Mouse (Mus musculus) left cerebral cortex, postnatal 4 days (tissue): ENCODE results near the gene Rasgrp1. TPM values are rescaled to one million over a fixed set of nuclear protein-coding genes. Genes with fewer than 3 reads are reported as not detected.

Experiments used
- DNase-seq: peaks from one replicate; pipeline ENCODE4 v3.0.0-alpha.2; 2022
- intact Hi-C: fragments of 180-260 bp; cut with DNase I; formaldehyde crosslinking; loops from one replicate; pipeline ENCODE4 v1.15.1; 2025
- total RNA-seq, 2 experiments: library from RNA; stranded (reverse); gene quantifications; 2 replicates each; pipeline ENCODE4 v1.2.3; 2021

The Rasgrp1 gene
- total RNA-seq, result 10 to 100 TPM; 30.3 to 35.2 TPM

DNA sequence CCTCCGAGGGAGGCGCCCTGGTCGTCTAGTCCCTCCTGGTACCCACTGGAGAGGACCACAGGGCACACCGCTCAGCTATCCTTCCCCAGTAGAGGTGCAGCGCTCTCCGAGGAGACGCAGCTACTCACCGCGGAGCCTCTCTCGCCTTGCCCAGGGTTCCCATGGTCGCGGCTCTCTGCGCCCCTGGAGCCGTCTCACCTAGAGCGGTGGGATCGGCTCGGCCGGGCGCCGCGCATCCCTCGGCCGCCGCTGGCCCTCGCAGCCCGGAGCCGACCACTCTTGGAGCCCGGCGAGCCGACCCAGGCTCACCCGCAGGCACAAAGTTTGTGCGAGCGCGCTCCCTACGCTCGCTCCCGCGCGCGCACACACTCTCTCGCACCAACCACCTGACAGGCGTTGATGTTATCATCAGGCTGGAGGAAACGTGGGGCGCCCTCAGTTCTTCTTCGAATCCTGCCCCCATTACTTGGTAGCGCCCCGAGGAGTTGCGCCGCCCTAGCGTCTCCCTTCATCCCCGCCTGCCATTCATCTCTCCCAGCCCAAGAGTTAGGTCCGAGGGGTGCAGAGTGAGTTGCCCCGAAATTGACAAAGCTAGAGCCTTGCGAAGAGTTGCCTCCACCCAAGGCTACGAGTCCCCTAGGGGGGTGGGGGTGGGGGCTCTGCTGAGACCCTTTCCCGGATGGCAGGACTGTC lies at the start of gene Rasgrp1:
Rasgrp1 (minus strand) TSS at position 455 of the 693 bp plus-strand sequence.
- peak; percentile 27 for DNase-seq
- intact Hi-C loops, result loop anchor here (10.0 kb wide), 1 partner anchor 72 kb away; no protein-coding TSS in a partner anchor

DNA sequence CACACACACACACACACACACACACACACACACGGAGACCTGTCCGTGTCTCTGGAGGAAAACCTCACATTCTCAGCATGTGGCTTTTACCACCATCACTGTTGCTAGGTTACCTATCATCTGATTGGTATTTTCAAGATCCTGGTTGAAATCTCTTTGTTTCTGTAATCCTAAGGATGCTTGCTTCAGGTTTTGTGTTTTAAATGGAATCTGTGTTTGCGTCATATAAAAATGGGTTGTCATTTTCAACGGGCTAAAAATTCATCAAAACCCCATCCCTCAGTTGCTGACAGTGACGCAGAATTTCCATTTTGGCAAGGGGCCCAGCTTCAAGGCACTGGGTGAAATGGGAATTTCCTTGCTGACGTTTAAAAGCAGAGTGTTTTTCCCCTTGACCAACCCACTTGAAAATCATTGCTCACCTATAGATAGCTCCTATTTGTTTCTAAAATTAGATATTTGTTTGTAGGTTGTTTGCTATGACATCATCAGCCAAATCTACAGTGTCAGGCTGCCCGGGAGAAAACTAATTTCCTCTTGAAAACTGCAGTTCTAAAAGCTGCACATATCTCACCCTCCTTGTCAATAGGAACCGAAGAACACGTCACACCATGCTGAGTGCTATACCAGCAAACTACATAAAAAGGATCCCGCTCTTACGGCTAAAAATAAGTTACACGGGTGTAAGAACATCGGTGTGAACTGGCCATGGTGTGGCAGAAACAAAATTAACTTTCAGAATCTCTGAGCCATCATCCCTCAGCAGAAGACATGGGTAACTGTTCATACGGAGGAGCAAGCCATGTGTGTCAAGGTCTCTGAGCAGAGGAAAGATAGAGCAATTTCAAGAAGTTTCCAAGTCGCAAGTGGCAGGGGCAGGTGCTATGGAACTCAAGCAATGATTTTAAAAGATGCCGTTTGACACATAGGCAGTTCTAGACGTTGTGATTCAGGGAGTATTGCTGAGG lies 47.4 kb upstream of the Rasgrp1 start:
- intact Hi-C loops, result no loop called here
- peak; percentile 34 for DNase-seq

DNA sequence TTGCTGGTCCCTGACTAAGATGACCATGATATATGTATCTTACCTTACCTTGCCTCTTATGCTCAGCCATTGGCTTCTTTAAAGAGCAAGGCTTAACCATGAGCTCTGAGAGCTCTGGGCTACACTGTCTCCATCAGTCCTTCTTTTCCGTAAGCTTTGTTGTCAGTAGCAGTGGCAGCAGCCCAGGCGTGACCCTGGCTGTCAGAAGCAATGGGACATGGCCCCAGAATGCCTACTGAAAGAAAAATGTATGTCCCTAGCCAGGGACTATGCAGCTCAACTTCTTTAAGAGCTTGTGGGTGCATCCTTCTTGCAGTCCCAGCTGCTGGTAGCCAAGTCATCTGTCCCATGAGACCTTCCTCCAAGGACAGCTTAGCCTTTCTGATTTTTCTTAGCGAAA lies 46.7 kb upstream of the Rasgrp1 start:
- intact Hi-C loops, result no loop called here

DNA sequence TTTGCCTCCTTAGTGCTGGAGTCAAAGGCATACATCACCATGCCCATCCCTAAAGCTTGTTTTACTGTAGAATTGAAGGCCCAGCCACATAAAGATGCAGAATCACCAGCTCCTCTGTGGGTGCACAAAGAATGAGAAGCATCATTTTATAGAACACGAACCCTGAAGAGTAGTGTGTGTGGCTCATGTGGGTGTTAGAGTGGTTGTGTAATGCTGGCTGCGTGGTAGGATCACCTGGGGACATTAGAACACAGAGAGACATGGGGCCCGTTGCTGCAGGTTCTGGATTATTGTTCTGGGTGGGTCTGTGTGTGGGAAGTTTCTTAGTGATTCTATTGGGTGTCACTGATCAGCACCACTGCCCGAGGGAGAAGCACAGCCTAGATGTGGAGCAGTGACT lies 45.3 kb upstream of the Rasgrp1 start:
- intact Hi-C loops, result no loop called here
- DNase-seq, result no peak

More for the DNA sequence above, 46.7 kb upstream of the Rasgrp1 start:
- DNase-seq, result no peak

DNA sequence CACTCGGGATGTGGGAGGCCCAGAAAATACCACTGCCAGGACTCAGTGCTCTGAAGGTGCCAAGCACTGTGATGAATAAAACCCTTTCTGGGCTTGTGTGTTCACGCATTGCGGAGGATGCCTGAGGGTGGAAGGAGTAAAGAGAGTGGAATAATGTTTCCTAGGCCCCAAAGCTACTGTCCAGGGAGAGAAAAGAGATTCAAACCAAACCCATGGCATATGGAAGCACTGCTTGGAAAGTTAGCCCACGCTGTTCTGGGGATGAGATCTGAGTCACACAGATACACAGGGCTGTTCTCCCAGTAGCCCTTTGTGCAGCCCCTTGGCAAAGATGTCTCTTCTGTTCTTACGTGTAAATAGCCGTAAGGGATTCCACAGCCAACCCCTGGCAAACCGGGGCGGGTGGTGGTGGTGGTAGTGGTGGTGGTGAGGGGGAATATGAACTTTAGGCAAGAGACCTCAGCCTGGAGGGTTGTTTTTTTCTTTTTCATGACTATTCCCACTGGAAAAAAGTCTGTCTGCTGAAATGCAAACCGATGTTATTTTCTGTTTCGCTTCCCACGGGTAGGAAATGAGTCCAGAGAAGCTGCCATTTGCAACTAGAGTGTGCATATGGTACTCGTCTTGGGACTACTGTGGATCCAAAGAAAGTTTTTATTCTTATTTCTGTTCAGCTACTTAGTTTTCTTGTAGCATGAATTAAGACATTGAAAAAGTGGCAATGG lies 44.3 kb upstream of the Rasgrp1 start:
- DNase-seq, result no peak
- intact Hi-C loops, result no loop called here

DNA sequence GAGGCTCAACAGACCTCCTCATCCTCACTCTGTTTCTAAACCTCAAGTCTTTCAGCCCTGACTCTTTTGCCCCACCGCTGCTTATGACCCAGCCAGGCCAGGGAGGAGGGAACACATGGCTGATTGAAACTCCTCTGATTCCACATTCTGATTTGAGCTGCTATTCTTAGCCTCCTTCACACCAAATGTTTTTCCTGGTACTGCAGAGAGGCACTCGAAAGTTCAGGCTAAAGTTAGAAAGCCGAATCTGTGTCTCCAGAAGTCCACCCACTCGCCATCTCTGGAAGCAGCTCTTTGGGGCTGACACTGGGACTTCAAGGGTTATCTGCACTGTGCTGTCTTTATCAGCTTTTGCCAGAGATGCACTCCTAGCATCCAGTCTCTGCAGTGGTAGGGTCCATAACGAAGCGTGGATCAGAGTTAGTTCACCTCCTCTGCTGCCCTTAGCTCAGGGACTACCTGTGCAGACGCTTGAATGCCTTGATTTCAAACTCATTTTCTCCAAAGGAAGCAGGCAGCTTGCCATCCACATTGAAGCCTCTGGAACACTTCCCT lies 43.3 kb upstream of the Rasgrp1 start:
- intact Hi-C loops, result no loop called here
- DNase-seq, result no peak

DNA sequence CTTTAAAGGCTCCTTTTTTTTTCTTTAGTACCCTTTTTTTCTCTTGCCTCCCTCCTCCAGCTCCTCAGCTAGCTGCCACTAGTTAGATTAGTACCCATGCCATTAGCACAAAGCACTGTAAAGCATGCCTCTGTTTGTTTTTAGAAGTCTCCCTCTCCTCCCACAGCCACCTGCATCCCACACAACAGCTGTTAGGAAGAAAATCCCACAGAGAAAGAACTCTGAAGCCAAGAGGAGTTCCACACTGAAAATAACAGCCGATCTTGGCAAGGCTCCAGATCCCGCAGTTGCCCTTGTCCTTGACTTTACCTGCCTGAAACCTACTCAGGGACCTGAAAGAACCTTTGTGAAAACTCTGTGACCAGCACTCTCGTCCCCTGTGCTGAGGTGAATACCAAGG lies 38.5 kb upstream of the Rasgrp1 start:
- peak; percentile 52 for DNase-seq
- intact Hi-C loops, result no loop called here

DNA sequence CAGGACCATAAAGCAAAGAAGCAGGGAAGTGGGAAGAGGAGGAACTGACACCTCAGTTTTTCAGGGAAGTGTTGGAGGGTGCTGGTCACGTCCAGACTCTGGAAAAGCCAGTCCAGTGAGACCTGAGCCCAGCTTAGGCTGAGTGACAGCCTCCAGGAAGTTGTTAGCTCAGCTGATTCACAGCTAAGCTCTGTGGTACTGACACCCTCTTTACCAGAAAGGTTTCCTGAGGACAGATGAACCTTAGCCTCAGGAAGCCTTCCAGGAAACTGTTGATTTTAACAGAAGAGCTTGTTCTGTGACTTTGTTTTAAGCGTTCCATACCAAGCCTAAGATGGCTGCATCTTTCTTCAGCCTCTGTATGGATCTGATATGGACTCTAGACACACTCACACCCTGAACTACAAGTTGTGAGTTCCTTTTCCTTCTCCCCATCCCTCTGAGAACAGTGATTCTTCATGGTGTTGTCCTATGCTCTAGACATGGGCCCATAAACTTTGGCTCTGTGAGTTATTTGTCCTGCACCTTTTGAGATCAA lies 31.6 kb upstream of the Rasgrp1 start:
- DNase-seq, result no peak
- intact Hi-C loops, result no loop called here

DNA sequence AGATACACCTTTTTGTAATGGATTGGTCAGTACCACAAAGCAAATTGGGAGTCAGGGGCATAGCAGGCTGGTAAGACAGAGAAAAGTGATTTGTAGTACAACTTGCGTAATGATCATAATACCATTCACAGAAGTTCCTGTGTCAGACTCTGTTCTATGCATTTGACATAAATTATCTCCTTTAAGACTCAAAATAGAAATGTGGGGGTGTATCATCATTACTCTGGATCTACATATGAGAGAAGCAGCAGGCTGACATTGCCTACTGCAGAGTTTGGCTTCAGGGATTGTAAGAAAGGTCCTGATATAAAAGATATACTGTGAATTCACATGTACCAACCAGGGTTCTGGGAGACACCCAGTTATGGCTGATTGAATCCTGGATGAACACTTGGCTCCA lies 28.9 kb upstream of the Rasgrp1 start:
- no peak for DNase-seq
- intact Hi-C loops, result no loop called here

DNA sequence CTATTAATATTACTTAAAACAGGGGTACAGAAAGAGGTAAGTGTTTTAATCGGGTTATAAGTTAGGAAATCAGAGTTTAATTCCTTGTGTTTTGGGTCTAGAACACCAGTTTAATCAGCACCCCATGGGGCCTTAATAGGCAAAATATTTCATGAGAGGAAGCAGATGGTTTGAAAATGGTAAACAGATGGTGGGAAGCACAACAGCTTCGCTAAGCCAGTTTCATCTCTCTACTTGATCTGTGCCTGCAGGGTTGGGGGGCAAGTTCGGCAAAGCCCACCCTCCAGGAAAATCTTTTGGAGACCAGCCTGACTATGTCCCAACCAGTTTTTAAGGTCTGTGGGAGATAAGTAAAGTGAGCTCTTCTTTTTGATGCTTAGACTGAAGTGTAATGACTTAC lies 23.7 kb upstream of the Rasgrp1 start:
- intact Hi-C loops, result no loop called here
- no peak for DNase-seq

DNA sequence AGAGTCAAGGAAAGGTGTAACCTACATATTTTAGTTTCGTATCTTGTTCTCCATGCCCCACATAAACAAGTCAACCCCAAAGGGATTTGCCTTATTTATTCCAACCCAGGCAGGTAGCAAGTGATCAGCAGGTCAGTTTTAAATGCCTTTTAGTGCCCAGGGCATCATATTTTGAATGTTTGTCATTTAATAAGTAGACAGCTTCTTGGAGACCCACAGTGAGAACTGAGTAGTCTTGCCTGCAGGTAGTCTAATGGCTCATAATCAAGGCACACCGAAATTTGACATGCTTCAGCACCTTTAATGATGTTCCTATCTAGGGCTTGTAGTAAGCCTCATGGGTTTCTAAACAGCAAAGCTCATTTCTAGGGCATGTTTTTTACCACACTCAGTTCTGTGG lies 21.3 kb upstream of the Rasgrp1 start:
- intact Hi-C loops, result no loop called here
- DNase-seq, result no peak

DNA sequence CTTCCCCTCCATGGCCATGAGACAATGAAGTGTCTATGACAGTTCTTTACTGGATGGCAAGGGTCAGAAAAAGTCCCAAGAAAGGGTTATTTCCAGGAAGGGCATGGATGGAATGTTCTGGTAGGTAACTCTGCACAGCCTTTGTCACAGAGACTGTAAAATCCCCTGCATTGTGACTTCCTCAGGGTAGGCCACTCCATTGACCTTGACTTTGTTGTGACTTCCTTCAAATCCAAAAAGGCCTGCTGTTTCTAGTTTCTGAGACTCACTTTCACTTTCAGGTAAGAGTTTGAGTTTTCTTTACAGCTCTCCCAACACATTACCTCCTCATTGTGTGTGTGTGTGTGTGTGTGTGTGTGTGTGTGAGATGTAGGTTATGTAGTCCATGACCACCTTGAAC lies 15.1 kb upstream of the Rasgrp1 start:
- intact Hi-C loops, result no loop called here

DNA sequence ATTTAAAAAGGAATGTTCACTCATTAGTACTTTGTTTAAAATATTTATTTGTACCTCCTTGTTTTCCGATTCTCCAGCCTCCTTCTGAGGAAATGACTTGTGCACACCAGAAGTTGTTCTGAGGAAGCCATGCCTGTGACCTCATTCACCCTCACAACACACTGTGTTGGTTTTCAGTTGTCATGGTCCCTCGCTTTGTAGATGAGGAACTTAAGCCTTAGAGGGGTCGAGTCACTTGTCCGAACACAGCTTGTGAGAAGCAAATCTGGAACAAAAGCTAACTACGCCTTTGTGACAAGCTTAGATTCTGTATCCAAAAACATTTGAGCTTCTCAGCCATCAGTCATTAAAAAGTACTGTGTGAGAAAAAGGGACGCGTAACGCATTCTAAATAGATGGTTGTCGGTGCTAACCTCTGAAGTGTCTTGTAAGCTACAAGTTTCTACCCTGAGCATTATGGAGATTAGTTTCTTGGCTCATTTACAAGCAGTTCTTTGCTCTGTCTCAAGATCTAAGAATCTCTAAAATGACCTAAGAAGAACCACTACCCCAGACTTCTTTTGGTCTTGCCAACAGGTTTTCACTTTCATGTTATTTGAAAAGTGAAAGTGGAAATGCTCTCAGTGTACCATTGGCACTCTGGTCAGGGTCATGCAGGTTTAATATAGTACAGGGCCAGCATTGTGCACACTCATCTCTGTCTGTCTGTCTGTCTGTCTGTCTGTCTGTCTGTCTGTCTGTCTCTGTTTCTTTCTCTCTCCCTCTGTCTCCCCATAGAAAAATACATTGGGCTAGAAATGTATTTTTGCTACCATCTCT lies 9.7 kb upstream of the Rasgrp1 start:
- DNase-seq, result no peak
- intact Hi-C loops, result no loop called here

More for the DNA sequence above, 15.1 kb upstream of the Rasgrp1 start:
- no peak for DNase-seq

DNA sequence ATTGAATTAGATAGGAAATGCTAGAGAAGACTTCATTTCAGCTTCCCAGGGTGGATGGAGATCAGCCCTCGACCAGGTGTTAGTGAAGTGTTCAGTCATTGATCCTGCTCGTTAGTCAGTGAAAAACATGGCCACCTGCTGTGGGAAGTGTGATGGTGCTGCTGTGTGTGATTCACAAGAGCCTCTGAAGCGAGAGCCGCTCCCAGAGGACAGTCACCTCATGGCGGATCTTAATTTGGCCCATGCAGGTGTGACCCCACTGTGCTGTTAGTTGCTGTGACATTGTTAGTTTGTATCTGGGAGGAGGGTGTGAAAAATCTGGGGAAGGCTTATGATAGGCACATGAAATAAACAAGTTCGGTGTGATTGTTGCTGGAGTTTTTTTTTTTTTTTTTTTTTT lies 7.3 kb upstream of the Rasgrp1 start:
- no peak for DNase-seq
- intact Hi-C loops, result no loop called here

DNA sequence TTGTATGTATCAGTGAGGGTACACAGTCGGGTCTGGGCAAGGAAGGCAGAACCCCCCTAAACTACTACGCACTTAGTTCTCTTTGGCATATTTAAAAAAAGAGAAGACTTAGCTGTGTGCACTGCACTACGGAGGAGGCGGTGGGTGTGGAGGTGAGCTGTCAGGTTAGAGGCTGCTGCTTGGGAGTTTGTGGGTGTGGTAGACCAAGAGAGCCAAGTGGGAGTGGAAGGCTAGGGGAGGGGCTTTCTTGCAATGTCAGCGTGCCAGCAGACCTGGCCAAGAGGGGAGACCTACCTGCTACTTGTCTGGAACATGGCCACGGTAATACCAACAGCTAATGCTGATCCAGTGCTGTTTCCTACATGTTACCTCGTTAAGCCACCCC lies 431 bp upstream of the Rasgrp1 start:
- no peak for DNase-seq
- intact Hi-C loops, result loop anchor here (10.0 kb wide), 1 partner anchor 72 kb away; no protein-coding TSS in a partner anchor

DNA sequence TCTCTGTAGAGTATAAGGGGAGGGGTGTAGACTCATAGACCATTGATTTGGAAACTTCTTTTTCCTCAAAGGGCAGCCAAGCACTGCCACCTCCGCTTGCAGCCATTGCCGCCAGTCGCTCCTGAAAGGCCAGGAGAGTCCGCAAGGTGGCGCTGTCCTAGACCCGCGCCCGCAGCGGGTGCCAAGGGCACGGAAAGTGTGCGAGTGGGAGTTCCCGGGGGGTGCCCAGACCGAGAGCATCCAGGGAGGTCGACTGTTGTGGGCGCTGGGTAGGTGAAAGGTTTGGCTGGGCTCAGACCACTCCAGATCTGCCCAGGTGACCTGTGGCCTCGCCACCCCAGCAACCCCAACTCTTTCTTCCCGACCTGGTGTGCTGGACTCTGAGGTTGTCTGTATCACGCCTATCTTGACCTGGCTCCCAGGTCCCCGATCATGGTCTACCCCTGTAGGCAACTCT lies 683 bp downstream of the Rasgrp1 start:
- intact Hi-C loops, result loop anchor here (10.0 kb wide), 1 partner anchor 73 kb away; no protein-coding TSS in a partner anchor
- peak; percentile 76 for DNase-seq

DNA sequence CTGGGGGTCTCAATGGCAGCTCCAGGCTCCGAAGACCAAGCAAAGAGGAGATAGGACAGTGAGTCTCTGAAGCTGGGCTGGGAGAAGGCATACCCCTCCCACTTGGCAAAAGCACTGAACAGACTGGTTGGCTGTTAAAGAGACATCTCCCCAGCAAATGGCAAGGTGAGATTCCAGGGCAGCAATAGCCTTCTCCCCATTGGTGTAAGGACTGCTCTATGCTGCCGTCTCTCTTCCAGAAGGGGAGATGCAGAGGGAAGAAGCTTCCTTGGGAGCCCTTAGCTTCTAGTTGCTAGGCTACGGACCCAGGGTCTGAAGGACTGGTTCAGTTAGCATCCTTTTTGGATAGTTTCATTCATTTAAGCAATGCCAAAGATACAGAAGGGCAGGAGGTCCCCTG lies 4.3 kb downstream of the Rasgrp1 start:
- no peak for DNase-seq

DNA sequence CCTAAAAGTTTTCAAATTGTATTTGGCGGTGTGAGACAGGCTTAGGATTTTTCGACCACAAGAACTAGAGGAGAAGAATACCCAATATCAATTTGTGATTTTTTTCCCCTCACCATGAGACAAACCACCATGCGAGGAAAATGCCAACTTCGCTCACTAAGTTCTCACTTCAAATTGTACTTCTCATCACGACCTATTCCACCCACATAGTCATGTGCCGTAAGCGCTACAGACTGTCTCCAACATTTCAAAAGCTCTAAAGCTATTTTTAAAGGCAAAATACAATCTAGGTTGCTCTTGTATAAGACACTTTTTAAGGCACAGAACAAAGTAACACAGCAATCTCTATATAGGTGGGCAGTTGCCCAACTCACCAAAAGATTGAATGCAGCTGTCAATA lies 4.9 kb downstream of the Rasgrp1 start:
- DNase-seq, result no peak
- intact Hi-C loops, result loop anchor here (10.0 kb wide), 1 partner anchor 97 kb away; no protein-coding TSS in a partner anchor

More for the DNA sequence above, 4.3 kb downstream of the Rasgrp1 start:
- intact Hi-C loops, result loop anchor here (10.0 kb wide), 1 partner anchor 96 kb away; no protein-coding TSS in a partner anchor

DNA sequence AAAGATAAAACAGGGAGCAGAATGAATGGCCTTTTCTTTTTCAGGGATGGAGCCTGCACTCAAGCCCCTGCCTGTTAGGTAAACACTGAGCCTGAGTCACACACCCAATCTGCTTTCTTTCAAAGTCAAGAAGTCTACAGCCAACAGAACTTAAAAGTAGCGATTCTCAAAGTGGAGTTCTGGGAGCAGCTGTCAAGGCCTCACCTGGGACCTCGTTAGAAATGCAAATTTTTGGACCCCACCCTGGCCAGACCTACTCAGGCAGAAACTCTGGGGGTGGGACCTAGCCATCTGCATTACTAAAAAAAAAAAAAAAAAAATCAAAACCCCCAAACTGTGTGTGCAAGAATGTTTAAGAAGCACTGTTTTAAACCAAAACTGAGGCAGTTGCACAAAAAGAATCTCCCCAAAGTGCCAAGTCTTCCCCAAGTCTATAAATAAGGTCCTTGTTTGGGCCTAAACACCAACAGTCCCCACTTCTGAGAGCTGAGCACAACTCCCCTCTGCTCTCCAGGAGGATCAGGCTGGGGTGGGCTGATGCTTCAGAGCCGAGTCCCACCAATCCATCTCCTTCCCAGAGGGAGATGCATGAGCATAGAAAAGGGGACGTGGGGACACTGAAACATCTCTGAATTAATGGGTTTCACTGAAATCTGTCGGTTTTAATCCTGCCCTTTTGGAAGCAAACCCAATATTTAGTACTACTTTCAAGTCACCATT lies 5.7 kb downstream of the Rasgrp1 start:
- DNase-seq, result no peak
- intact Hi-C loops, result loop anchor here (10.0 kb wide), 1 partner anchor 98 kb away; no protein-coding TSS in a partner anchor
